Mouse (Mus musculus): Measurements from ENCODE around the gene Mfsd11.

GRCm38 (mm10) chr11:116915241-116915640 is 63.0 kb downstream of the Mfsd11 start:
- TF ChIP-seq CTCF (IDR thresholded peaks at IDR 0.05; ENCODE audit: low read depth) (no peak), EP300 (IDR thresholded peaks at IDR 0.05; ENCODE audit: low read depth) (no peak)

All from liver, embryonic 14.5 days (tissue).